Mouse (Mus musculus) cortical plate, adult 2 months (tissue): ENCODE results near the gene Lpin3.

Experiments
- CTCF ChIP-seq: fragments of 200-500 bp; IDR thresholded peaks from 2 replicates; pipeline ENCODE4 v1.5.1; 2011; ENCODE audit warnings: mild to moderate bottlenecking, control low read depth, low read length; ENCODE audit not compliant: insufficient read depth; ENCODE audit errors: extremely low read depth
- POLR2A ChIP-seq: fragments of 200-500 bp; IDR thresholded peaks from 2 replicates; pipeline ENCODE4 v1.6.1; 2011; ENCODE audit warnings: mild to moderate bottlenecking, low read length, control low read depth; ENCODE audit not compliant: insufficient read depth; ENCODE audit errors: extremely low read depth

DNA sequence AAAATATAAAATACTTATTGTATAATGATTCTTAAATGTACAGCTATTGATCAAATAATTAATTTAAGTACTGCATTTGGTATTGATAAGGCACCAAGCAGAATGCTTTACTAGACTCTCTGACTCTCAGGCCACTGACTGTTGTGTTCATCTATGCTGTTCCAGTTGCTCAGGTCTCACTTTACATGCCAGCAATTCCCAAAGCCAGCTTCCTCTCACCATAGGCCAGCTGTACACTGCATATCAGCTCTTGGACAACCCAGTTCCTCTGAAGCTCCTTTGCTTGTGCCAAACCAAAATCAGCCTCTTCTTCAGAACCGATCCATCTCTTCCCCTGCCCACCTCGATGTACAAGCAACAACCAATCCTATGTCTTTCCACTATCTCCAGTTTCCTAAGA, 32.3 kb upstream of the Lpin3 start:
- no peak for TF ChIP-seq POLR2A
- TF ChIP-seq CTCF = no peak
